Mouse (Mus musculus): ENCODE measurements around the gene Glud1. TPM values are rescaled to one million over a fixed set of nuclear protein-coding genes. Genes with fewer than 3 reads are reported as not detected.

Gene Glud1
- total RNA-seq, 2 experiments from 2014 or later = 34.3 to 38.5 TPM

GRCm38 (mm10) chr14:34370921-34371320, 60.4 kb downstream of the Glud1 start:
- ATAC-seq (replicated peaks; ENCODE audit: low FRiP score, low TSS enrichment, poor library complexity, severe bottlenecking) = no peak

- ATAC-seq (replicated peaks; ENCODE audit: low FRiP score, low TSS enrichment, poor library complexity, severe bottlenecking) = no peak; the same call in 1 of the 2 replicates
Observed at GRCm38 (mm10) chr14:34371763-34372162, 61.2 kb downstream of the Glud1 start.

GRCm38 (mm10) chr14:34372646-34373045, 62.1 kb downstream of the Glud1 start:
- no peak for ATAC-seq (replicated peaks; ENCODE audit: low FRiP score, low TSS enrichment, poor library complexity, severe bottlenecking)

GRCm38 (mm10) chr14:34373581-34373980, 63.1 kb downstream of the Glud1 start:
- ATAC-seq (replicated peaks; ENCODE audit: low FRiP score, low TSS enrichment, poor library complexity, severe bottlenecking) = no peak

- ATAC-seq (replicated peaks; ENCODE audit: low FRiP score, low TSS enrichment, poor library complexity, severe bottlenecking) = no peak
Observed at GRCm38 (mm10) chr14:34374577-34374976, 64.0 kb downstream of the Glud1 start, which contains the start of gene Sncg. Gene Sncg, minus strand, starts transcription at chr14:34374789.

- ATAC-seq (replicated peaks; ENCODE audit: low FRiP score, low TSS enrichment, poor library complexity, severe bottlenecking) = no peak
Observed at GRCm38 (mm10) chr14:34375415-34375904, 64.9 kb downstream of the Glud1 start, which contains the start of gene Mmrn2. Gene Mmrn2, plus strand, starts transcription at chr14:34375465.

- ATAC-seq (replicated peaks; ENCODE audit: low FRiP score, low TSS enrichment, poor library complexity, severe bottlenecking) = no peak
Observed at GRCm38 (mm10) chr14:34375941-34376340, 65.4 kb downstream of the Glud1 start.

GRCm38 (mm10) chr14:34377121-34377520, 66.6 kb downstream of the Glud1 start:
- no peak for ATAC-seq (replicated peaks; ENCODE audit: low FRiP score, low TSS enrichment, poor library complexity, severe bottlenecking)

- ATAC-seq (replicated peaks; ENCODE audit: low FRiP score, low TSS enrichment, poor library complexity, severe bottlenecking) = no peak
Observed at GRCm38 (mm10) chr14:34378560-34379331, 68.2 kb downstream of the Glud1 start.

- ATAC-seq (replicated peaks; ENCODE audit: low FRiP score, low TSS enrichment, poor library complexity, severe bottlenecking) = no peak
Observed at GRCm38 (mm10) chr14:34382921-34383704, 72.6 kb downstream of the Glud1 start.

GRCm38 (mm10) chr14:34393295-34393694, 82.8 kb downstream of the Glud1 start:
- ATAC-seq (replicated peaks; ENCODE audit: low FRiP score, low TSS enrichment, poor library complexity, severe bottlenecking) = no peak

Other genes starting within 250 kb of the Glud1 start
- not detected in 2 replicates for gene Anxa8, start 224.7 kb upstream of the Glud1 start, total RNA-seq (2014; fragmentation: Nextera tagmentation)
- gene Anxa8, start 224.7 kb upstream of the Glud1 start, total RNA-seq (2017) = not detected in 2 replicates
- gene A630023A22Rik, start 208.0 kb upstream of the Glud1 start, total RNA-seq (2014; fragmentation: Nextera tagmentation) = not detected in 2 replicates
- not detected in 2 replicates for gene A630023A22Rik, start 208.0 kb upstream of the Glud1 start, total RNA-seq (2017)
- not detected in 2 replicates for gene Npy4r, start 158.2 kb upstream of the Glud1 start, total RNA-seq (2014; fragmentation: Nextera tagmentation)
- not detected in 2 replicates for gene Npy4r, start 158.2 kb upstream of the Glud1 start, total RNA-seq (2017)
- gene Gprin2, start 109.1 kb upstream of the Glud1 start, total RNA-seq (2014; fragmentation: Nextera tagmentation) = not detected in 2 replicates
- not detected in 2 replicates for gene Gprin2, start 109.1 kb upstream of the Glud1 start, total RNA-seq (2017)
- not detected in 2 replicates for gene Syt15, start 91.1 kb upstream of the Glud1 start, total RNA-seq (2014; fragmentation: Nextera tagmentation)
- gene Syt15, start 91.1 kb upstream of the Glud1 start, total RNA-seq (2017) = not detected in 2 replicates
- 8.0 and 9.1 TPM in 2 replicates for gene Shld2, start 234 bp upstream of the Glud1 start, total RNA-seq (2014; fragmentation: Nextera tagmentation)
- 17.1 and 18.0 TPM in 2 replicates for gene Shld2, start 234 bp upstream of the Glud1 start, total RNA-seq (2017)
- not detected in 2 replicates for gene Fam25c, start 44.7 kb downstream of the Glud1 start, total RNA-seq (2014; fragmentation: Nextera tagmentation)
- gene Fam25c, start 44.7 kb downstream of the Glud1 start, total RNA-seq (2017) = not detected in 2 replicates
- not detected in 2 replicates for gene Sncg, start 64.1 kb downstream of the Glud1 start, total RNA-seq (2014; fragmentation: Nextera tagmentation)
- gene Sncg, start 64.1 kb downstream of the Glud1 start, total RNA-seq (2017) = not detected in 2 replicates
- not detected in 2 replicates for gene Mmrn2, start 64.7 kb downstream of the Glud1 start, total RNA-seq (2014; fragmentation: Nextera tagmentation)
- not detected in 2 replicates for gene Mmrn2, start 64.7 kb downstream of the Glud1 start, total RNA-seq (2017)
- gene Bmpr1a, start 192.6 kb downstream of the Glud1 start, total RNA-seq (2014; fragmentation: Nextera tagmentation) = 0.49 TPM in 1 of 2 replicates, not detected in the other
- not detected in 2 replicates for gene Bmpr1a, start 192.6 kb downstream of the Glud1 start, total RNA-seq (2017)
- gene 9230112D13Rik, start 212.1 kb downstream of the Glud1 start, total RNA-seq (2014; fragmentation: Nextera tagmentation) = not detected in 2 replicates
- gene 9230112D13Rik, start 212.1 kb downstream of the Glud1 start, total RNA-seq (2017) = not detected in 2 replicates